Mouse (Mus musculus): ENCODE measurements around the gene Kxd1.

GRCm38 (mm10) chr8:70487993-70488796 lies 39.6 kb downstream of the Kxd1 start:
- TF ChIP-seq POLR2A (IDR thresholded peaks at IDR 0.05; ENCODE audit: low read depth, low read length): no peak
- no peak for TF ChIP-seq CTCF (IDR thresholded peaks at IDR 0.05; ENCODE audit: borderline replicate concordance, insufficient read depth, low read length)

Data from embryonic fibroblast, embryonic 13.5 days (primary cell).